Mouse (Mus musculus) cerebellum, postnatal 4 days (tissue): ENCODE measurements at regions not wholly inside any gene's neighbourhood (a gene's known extent, or its start where the extent isn't known, plus 50 kb on each side); places are given as distances from the start of the nearest gene placed in this dataset.

Experiments used
- DNase-seq, 2 experiments: peaks; one replicate each; pipeline ENCODE4 v3.0.0; 2022; ENCODE audit warnings: low spot score in 2 of 2, mixed read lengths in 1 of 2

GRCm38 (mm10) chr15:64613503-64613902, 204.0 kb upstream of the Gm21798 start:
- no peak for DNase-seq

- DNase-seq = no peak
Measured at GRCm38 (mm10) chr15:64618471-64618870, 199.0 kb upstream of the Gm21798 start.

DNA sequence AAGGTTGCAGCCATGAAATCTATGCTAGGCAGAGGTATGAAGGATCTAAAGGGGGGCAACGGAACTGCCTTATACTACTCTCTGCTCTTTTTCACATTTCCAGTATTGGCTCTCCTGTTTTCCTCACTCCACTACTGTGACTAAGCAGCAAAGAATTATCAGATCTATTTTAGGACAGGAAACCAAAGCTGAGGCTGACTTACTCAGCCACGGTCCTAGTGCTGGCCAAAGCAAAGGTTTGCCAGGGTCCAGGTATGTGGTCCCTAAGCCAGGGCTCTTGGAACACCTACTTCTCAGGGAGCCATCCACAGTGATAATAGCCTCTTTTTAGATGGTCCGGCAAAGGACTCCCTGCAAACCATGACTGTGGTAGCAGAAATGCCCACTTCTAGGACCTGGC, 195.6 kb upstream of the Gm21798 start:
- DNase-seq = no peak

DNA sequence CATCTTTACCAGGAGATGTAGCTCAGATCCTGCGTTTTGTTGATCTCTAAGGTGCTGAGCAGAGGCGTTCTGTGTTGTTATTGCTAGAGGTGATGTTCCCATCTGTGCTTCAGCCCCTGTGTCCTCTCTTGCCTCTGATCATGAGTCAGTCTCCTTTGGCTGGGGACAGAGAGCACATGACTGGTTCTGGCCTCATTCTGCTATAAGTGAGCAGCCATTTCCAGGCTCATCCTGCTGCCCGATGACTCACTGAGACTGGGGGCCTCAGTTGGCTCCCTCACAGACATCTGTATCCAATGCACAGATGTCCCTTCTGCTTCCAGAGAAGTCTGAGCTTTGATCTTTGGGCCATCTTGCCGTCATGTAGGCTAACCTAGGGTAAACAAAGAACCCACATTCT, 194.9 kb upstream of the Gm21798 start:
- DNase-seq = no peak

DNA sequence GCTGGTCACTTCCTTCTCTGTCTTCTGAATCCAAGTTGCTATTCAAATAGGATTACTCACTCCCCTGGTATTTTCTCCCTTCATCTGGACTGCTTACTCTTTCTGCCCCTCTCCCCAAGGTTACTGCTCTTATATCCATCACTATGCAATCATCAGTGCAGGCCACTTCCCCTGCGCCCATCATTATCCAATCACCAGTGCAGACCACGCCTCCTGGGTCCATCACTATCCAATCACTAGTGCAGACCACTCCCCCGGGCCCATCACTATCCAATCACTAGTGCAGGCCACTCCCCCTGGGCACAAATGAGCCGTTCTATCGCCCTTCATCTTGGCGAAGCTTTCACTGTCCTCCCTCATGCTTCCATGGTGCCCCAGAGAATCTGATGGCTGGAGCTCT, 191.1 kb upstream of the Gm21798 start:
- no peak for DNase-seq

GRCm38 (mm10) chr15:64627258-64627657, 190.2 kb upstream of the Gm21798 start:
- DNase-seq = peak; percentile 49 to 74
